Mouse (Mus musculus): ENCODE data around the gene Cd27. TPM values are rescaled to one million over a fixed set of nuclear protein-coding genes. Genes with fewer than 3 reads are reported as not detected.

The Cd27 gene
- polyA plus RNA-seq, 1 experiment: 1,056 TPM

- TF ChIP-seq CTCF (IDR thresholded peaks at IDR 0.05; ENCODE audit: borderline replicate concordance, control insufficient read depth, extremely low read depth, insufficient read depth, low read length, poor library complexity) (no peak), POLR2A (IDR thresholded peaks at IDR 0.05; ENCODE audit: control insufficient read depth, extremely low read depth, insufficient read depth, low read length, poor library complexity) (no peak)
- 10% methylated on average over 4 of the region's 4 CpGs for WGBS
- H3K27ac ChIP-seq (ENCODE audit: control insufficient read depth, insufficient read depth, low read length): peak overlapping the region; percentile 99
- peaks cover 21% of the 10 kb centered on the region for H3K36me3 ChIP-seq (ENCODE audit: control insufficient read depth, insufficient read depth, low read length)
- peaks cover 66% of the 10 kb centered on the region for H3K4me1 ChIP-seq (replicated peaks; ENCODE audit: control insufficient read depth, insufficient read depth, low read length)
- DNase-seq: peak; percentile 61
- peak overlapping the region; percentile 95 for H3K4me3 ChIP-seq (ENCODE audit: control insufficient read depth, insufficient read depth, low read length)
- H3K27me3 ChIP-seq (ENCODE audit: control insufficient read depth, insufficient read depth, low read length): no peaks in the 10 kb centered on the region
Observed at GRCm38 (mm10) chr6:125237421-125237820, 611 bp upstream of the Cd27 start.

- Histone ChIP-seq H3K27me3 (ENCODE audit: control insufficient read depth, insufficient read depth, low read length) (no peaks in the 10 kb centered on the region), H3K36me3 (ENCODE audit: control insufficient read depth, insufficient read depth, low read length) (peaks cover 23% of the 10 kb centered on the region), H3K27ac (ENCODE audit: control insufficient read depth, insufficient read depth, low read length) (peak overlapping the region; percentile 99), H3K4me1 (replicated peaks; ENCODE audit: control insufficient read depth, insufficient read depth, low read length) (peaks cover 55% of the 10 kb centered on the region), H3K4me3 (ENCODE audit: control insufficient read depth, insufficient read depth, low read length) (peak overlapping the region; percentile 95)
- no peak for TF ChIP-seq CTCF (IDR thresholded peaks at IDR 0.05; ENCODE audit: borderline replicate concordance, control insufficient read depth, extremely low read depth, insufficient read depth, low read length, poor library complexity)
- no peak for TF ChIP-seq POLR2A (IDR thresholded peaks at IDR 0.05; ENCODE audit: control insufficient read depth, extremely low read depth, insufficient read depth, low read length, poor library complexity)
- 5% methylated on average over 6 of the region's 6 CpGs for WGBS
- peak; percentile 48 for DNase-seq
Observed at GRCm38 (mm10) chr6:125236341-125236740, 469 bp downstream of the Cd27 start.

- Histone ChIP-seq H3K27me3 (ENCODE audit: control insufficient read depth, insufficient read depth, low read length) (no peaks in the 10 kb centered on the region), H3K27ac (ENCODE audit: control insufficient read depth, insufficient read depth, low read length) (peak overlapping the region; percentile 97), H3K4me3 (ENCODE audit: control insufficient read depth, insufficient read depth, low read length) (peak overlapping the region; percentile 71), H3K36me3 (ENCODE audit: control insufficient read depth, insufficient read depth, low read length) (peaks cover 23% of the 10 kb centered on the region), H3K4me1 (replicated peaks; ENCODE audit: control insufficient read depth, insufficient read depth, low read length) (peaks cover 50% of the 10 kb centered on the region)
- 44% methylated on average over 5 of the region's 5 CpGs for WGBS
- DNase-seq: no peak
- TF ChIP-seq POLR2A (IDR thresholded peaks at IDR 0.05; ENCODE audit: control insufficient read depth, extremely low read depth, insufficient read depth, low read length, poor library complexity): no peak
Observed at GRCm38 (mm10) chr6:125234520-125234828, 2.3 kb downstream of the Cd27 start.

GRCm38 (mm10) chr6:125233816-125234519 lies 2.8 kb downstream of the Cd27 start:
- WGBS: 47% methylated on average over 7 of the region's 7 CpGs
- peak overlapping the region; percentile 97 for H3K27ac ChIP-seq (ENCODE audit: control insufficient read depth, insufficient read depth, low read length)
- no peak for DNase-seq
- TF ChIP-seq CTCF (IDR thresholded peaks at IDR 0.05; ENCODE audit: borderline replicate concordance, control insufficient read depth, extremely low read depth, insufficient read depth, low read length, poor library complexity) (no peak), POLR2A (IDR thresholded peaks at IDR 0.05; ENCODE audit: control insufficient read depth, extremely low read depth, insufficient read depth, low read length, poor library complexity) (no peak)
- H3K36me3 ChIP-seq (ENCODE audit: control insufficient read depth, insufficient read depth, low read length): peaks cover 23% of the 10 kb centered on the region
- peaks cover 45% of the 10 kb centered on the region for H3K4me1 ChIP-seq (replicated peaks; ENCODE audit: control insufficient read depth, insufficient read depth, low read length)
- H3K27me3 ChIP-seq (ENCODE audit: control insufficient read depth, insufficient read depth, low read length): no peaks in the 10 kb centered on the region
- H3K4me3 ChIP-seq (ENCODE audit: control insufficient read depth, insufficient read depth, low read length): peak overlapping the region; percentile 71

GRCm38 (mm10) chr6:125232516-125232915 lies 4.3 kb downstream of the Cd27 start:
- Histone ChIP-seq H3K27ac (ENCODE audit: control insufficient read depth, insufficient read depth, low read length) (peak overlapping the region; percentile 97), H3K4me3 (ENCODE audit: control insufficient read depth, insufficient read depth, low read length) (peak overlapping the region; percentile 71; the same call in 1 of the 2 replicates), H3K27me3 (ENCODE audit: control insufficient read depth, insufficient read depth, low read length) (no peaks in the 10 kb centered on the region), H3K36me3 (ENCODE audit: control insufficient read depth, insufficient read depth, low read length) (peaks cover 23% of the 10 kb centered on the region), H3K4me1 (replicated peaks; ENCODE audit: control insufficient read depth, insufficient read depth, low read length) (peaks cover 39% of the 10 kb centered on the region)
- DNase-seq: no peak
- no peak for TF ChIP-seq POLR2A (IDR thresholded peaks at IDR 0.05; ENCODE audit: control insufficient read depth, extremely low read depth, insufficient read depth, low read length, poor library complexity)
- no peak for TF ChIP-seq CTCF (IDR thresholded peaks at IDR 0.05; ENCODE audit: borderline replicate concordance, control insufficient read depth, extremely low read depth, insufficient read depth, low read length, poor library complexity)
- 32% methylated on average over 6 of the region's 6 CpGs for WGBS

- H3K36me3 ChIP-seq (ENCODE audit: control insufficient read depth, insufficient read depth, low read length): peaks cover 25% of the 10 kb centered on the region
- TF ChIP-seq POLR2A (IDR thresholded peaks at IDR 0.05; ENCODE audit: control insufficient read depth, extremely low read depth, insufficient read depth, low read length, poor library complexity): no peak
- TF ChIP-seq CTCF (IDR thresholded peaks at IDR 0.05; ENCODE audit: borderline replicate concordance, control insufficient read depth, extremely low read depth, insufficient read depth, low read length, poor library complexity): no peak
- 32% methylated on average over 4 of the region's 4 CpGs for WGBS
Observed at GRCm38 (mm10) chr6:125232045-125232437, 4.8 kb downstream of the Cd27 start.

More at GRCm38 (mm10) chr6:125232045-125232437, 4.8 kb downstream of the Cd27 start:
- Histone ChIP-seq H3K4me1 (replicated peaks; ENCODE audit: control insufficient read depth, insufficient read depth, low read length) (peaks cover 36% of the 10 kb centered on the region), H3K27ac (ENCODE audit: control insufficient read depth, insufficient read depth, low read length) (peak overlapping the region; percentile 97), H3K27me3 (ENCODE audit: control insufficient read depth, insufficient read depth, low read length) (no peaks in the 10 kb centered on the region), H3K4me3 (ENCODE audit: control insufficient read depth, insufficient read depth, low read length) (peak overlapping the region; percentile 86)
- DNase-seq: no peak
